Mouse (Mus musculus) left cerebral cortex, postnatal 25 days (tissue): ENCODE data around the gene Ccdc78. TPM values are rescaled to one million over a fixed set of nuclear protein-coding genes. Genes with fewer than 3 reads are reported as not detected.

Experiments
- DNase-seq, 2 experiments: peaks; one replicate each; pipeline ENCODE4 v3.0.0; 2022; ENCODE audit warnings: low spot score in 2 of 2, mixed read lengths in 1 of 2
- intact Hi-C: fragments of 180-260 bp; cut with DNase I; formaldehyde crosslinking; loops from one replicate; pipeline ENCODE4 v1.15.1; 2025
- total RNA-seq, 2 experiments: library from RNA; stranded (reverse); gene quantifications; 2 replicates each; pipeline ENCODE4 v1.2.3; 2021

Ccdc78 gene
- total RNA-seq, 2 experiments from 2014 or later, result 0.21 TPM; not detected in 1

- no peak for DNase-seq
- intact Hi-C loops, result no loop called here
Observed at GRCm38 (mm10) chr17:25775318-25776062, 10.9 kb upstream of the Ccdc78 start.

GRCm38 (mm10) chr17:25777948-25778347 is 8.4 kb upstream of the Ccdc78 start:
- no peak for DNase-seq
- intact Hi-C loops, result no loop called here

- intact Hi-C loops, result no loop called here
Observed at GRCm38 (mm10) chr17:25781339-25781738, 5.0 kb upstream of the Ccdc78 start.

GRCm38 (mm10) chr17:25783086-25783485 is 3.3 kb upstream of the Ccdc78 start:
- intact Hi-C loops, result no loop called here
- no peak for DNase-seq

More at GRCm38 (mm10) chr17:25781339-25781738, 5.0 kb upstream of the Ccdc78 start:
- DNase-seq, result no peak

GRCm38 (mm10) chr17:25783861-25784574 is 2.4 kb upstream of the Ccdc78 start:
- no peak for DNase-seq
- intact Hi-C loops, result loop anchor here (2.0 kb wide), 1 partner anchor 41 kb away; no protein-coding TSS in a partner anchor

GRCm38 (mm10) chr17:25785281-25785745 is 1.1 kb upstream of the Ccdc78 start, which contains the start of gene Haghl:
Gene Haghl (minus strand): TSS chr17:25785673.
- intact Hi-C loops, result loop anchor here (2.0 kb wide), 1 partner anchor 39 kb away; no protein-coding TSS in a partner anchor
- peak; percentile 98 for DNase-seq

- DNase-seq, result no peak
- intact Hi-C loops, result no loop called here
Observed at GRCm38 (mm10) chr17:25786781-25787504, 563 bp downstream of the Ccdc78 start.

GRCm38 (mm10) chr17:25791320-25791842 is 5.0 kb downstream of the Ccdc78 start:
- DNase-seq, result no peak
- intact Hi-C loops, result no loop called here

GRCm38 (mm10) chr17:25791843-25792527 is 5.6 kb downstream of the Ccdc78 start:
- DNase-seq, result peak; percentile 81 to 89
- intact Hi-C loops, result no loop called here

- intact Hi-C loops, result no loop called here
- peak in 1 of 2 experiments; percentile 81 for DNase-seq
Observed at GRCm38 (mm10) chr17:25792615-25793014, 6.2 kb downstream of the Ccdc78 start, which contains the start of gene Fam173a. Gene Fam173a (minus strand): TSS chr17:25792901.

GRCm38 (mm10) chr17:25794197-25794596 is 7.8 kb downstream of the Ccdc78 start:
- intact Hi-C loops, result no loop called here

GRCm38 (mm10) chr17:25794998-25795397 is 8.6 kb downstream of the Ccdc78 start:
- intact Hi-C loops, result no loop called here
- DNase-seq, result no peak

More at GRCm38 (mm10) chr17:25794197-25794596, 7.8 kb downstream of the Ccdc78 start:
- DNase-seq, result no peak

GRCm38 (mm10) chr17:25795609-25796092 is 9.3 kb downstream of the Ccdc78 start, which contains the start of gene AC134908.4:
Gene AC134908.4 (minus strand): TSS chr17:25795659.
- peak in 1 of 2 experiments; percentile 72 for DNase-seq
- intact Hi-C loops, result no loop called here

GRCm38 (mm10) chr17:25796211-25796771 is 9.9 kb downstream of the Ccdc78 start:
- no peak for DNase-seq
- intact Hi-C loops, result no loop called here

GRCm38 (mm10) chr17:25796951-25797369 is 10.6 kb downstream of the Ccdc78 start, which contains the start of gene Metrn:
Gene Metrn (minus strand): TSS chr17:25797136.
- intact Hi-C loops, result loop anchor here (1.0 kb wide), 1 partner anchor 24 kb away; the partner anchor contains the start of gene Narfl
- DNase-seq, result peak in 1 of 2 experiments; percentile 74

- DNase-seq, result peak; percentile 70 to 80
- intact Hi-C loops, result loop anchor here (1.0 to 5.0 kb wide), 5 partner anchors 28 to 324 kb away; partner anchors contain the start of gene Narfl
Observed at GRCm38 (mm10) chr17:25801029-25801428, 14.6 kb downstream of the Ccdc78 start.

- intact Hi-C loops, result loop anchor here (5.0 kb wide), 2 partner anchors 41 to 236 kb away; no protein-coding TSS in a partner anchor
Observed at GRCm38 (mm10) chr17:25802825-25803517, 16.6 kb downstream of the Ccdc78 start.

More at GRCm38 (mm10) chr17:25802825-25803517, 16.6 kb downstream of the Ccdc78 start:
- peak; percentile 88 to 94 for DNase-seq
